Mouse (Mus musculus): ENCODE data around the gene Gdpd4. TPM values are rescaled to one million over a fixed set of nuclear protein-coding genes. Genes with fewer than 3 reads are reported as not detected.

Gene Gdpd4
- not detected for polyA plus RNA-seq (2014; fragmentation: Illumina TruSeq; extraction: RNeasy Lipid Tissue Mini Kit (QIAGEN cat#74804); ENCODE audit: low replicate concordance)

GRCm38 (mm10) chr7:97919742-97920141 is at the start of gene Gdpd4:
Gene Gdpd4 (plus strand): TSS chr7:97919955.

Other genes with a start within 250 kb of the Gdpd4 start
- gene Clns1a, start 223.3 kb upstream of the Gdpd4 start, polyA plus RNA-seq (2014; fragmentation: Illumina TruSeq; extraction: RNeasy Lipid Tissue Mini Kit (QIAGEN cat#74804); ENCODE audit: low replicate concordance): 58.5 TPM
- gene Aqp11, start 181.7 kb upstream of the Gdpd4 start, polyA plus RNA-seq (2014; fragmentation: Illumina TruSeq; extraction: RNeasy Lipid Tissue Mini Kit (QIAGEN cat#74804); ENCODE audit: low replicate concordance): 150 TPM
- gene Pak1, start 131.4 kb upstream of the Gdpd4 start, polyA plus RNA-seq (2014; fragmentation: Illumina TruSeq; extraction: RNeasy Lipid Tissue Mini Kit (QIAGEN cat#74804); ENCODE audit: low replicate concordance): 95.5 TPM
- gene Myo7a, start 199.6 kb downstream of the Gdpd4 start, polyA plus RNA-seq (2014; fragmentation: Illumina TruSeq; extraction: RNeasy Lipid Tissue Mini Kit (QIAGEN cat#74804); ENCODE audit: low replicate concordance): 5.9 TPM
- gene Omp, start 225.5 kb downstream of the Gdpd4 start, polyA plus RNA-seq (2014; fragmentation: Illumina TruSeq; extraction: RNeasy Lipid Tissue Mini Kit (QIAGEN cat#74804); ENCODE audit: low replicate concordance): not detected

All from small intestine, adult 10 weeks (tissue).